Mouse (Mus musculus) intestine, postnatal 0 days (tissue): ENCODE data around the gene Pdcd1lg2. TPM values are rescaled to one million over a fixed set of nuclear protein-coding genes. Genes with fewer than 3 reads are reported as not detected.

Experiments
- ATAC-seq: fragments of 200-750 bp; cut with Nextera tagmentation; 2 replicates; pipeline ENCODE4 v1.8.0; 2017; ENCODE audit warnings: mild to moderate bottlenecking, moderate TSS enrichment, moderate library complexity
- H3K27ac ChIP-seq: fragments of 300-500 bp; sonication (generic); 2 replicates; pipeline ENCODE4 v1.5.1; 2014; ENCODE audit warnings: mild to moderate bottlenecking, low read depth, low read length, moderate library complexity
- H3K27me3 ChIP-seq: fragments of 300-500 bp; sonication (generic); replicated peaks from 2 replicates; pipeline ENCODE4 v1.6.1; 2014; ENCODE audit warnings: low read length, mixed read lengths; ENCODE audit not compliant: control insufficient read depth, insufficient read depth
- H3K36me3 ChIP-seq: fragments of 300-500 bp; sonication (generic); 2 replicates; pipeline ENCODE4 v1.6.1; 2014; ENCODE audit warnings: mild to moderate bottlenecking, moderate library complexity; ENCODE audit not compliant: control insufficient read depth, insufficient read depth
- H3K4me1 ChIP-seq: fragments of 300-500 bp; sonication (generic); replicated peaks from 2 replicates; pipeline ENCODE4 v1.6.1; 2014; ENCODE audit warnings: antibody characterized with exemption, low read length, mixed read lengths; ENCODE audit not compliant: control insufficient read depth, insufficient read depth
- H3K4me2 ChIP-seq: fragments of 300-500 bp; sonication (generic); replicated peaks from 2 replicates; pipeline ENCODE4 v1.6.1; 2014; ENCODE audit warnings: low read depth, mild to moderate bottlenecking, moderate library complexity
- H3K4me3 ChIP-seq: fragments of 300-500 bp; sonication (generic); 2 replicates; pipeline ENCODE4 v1.5.1; 2014; ENCODE audit warnings: low read depth, low read length
- H3K9ac ChIP-seq: fragments of 300-500 bp; sonication (generic); 2 replicates; pipeline ENCODE4 v1.6.1; 2014; ENCODE audit warnings: mild to moderate bottlenecking, low read depth, low read length
- H3K9me3 ChIP-seq: fragments of 300-500 bp; sonication (generic); 2 replicates; pipeline ENCODE4 v1.6.1; 2016; ENCODE audit warnings: mixed run types; ENCODE audit not compliant: control insufficient read depth
- CTCF ChIP-seq: sonication (generic); IDR thresholded peaks from 2 replicates; pipeline ENCODE4 v1.5.1; 2016; ENCODE audit warnings: low read depth, mild to moderate bottlenecking, control low read depth, antibody characterized with exemption, moderate library complexity
- WGBS: fragments of 180-500 bp; shearing (Covaris S2); extraction: QIAGEN DNeasy Blood & Tissue Kit; methylation state at CpG from one replicate; pipeline ENCODE4 v1.1.7; 2014; 5-methylcytosine and 5-hydroxymethylcytosine counted together
- polyA plus RNA-seq: library from polyadenylated mRNA; unstranded; fragments of >200 nt; fragmentation: Nextera tagmentation; extraction: Ambion mirVana; gene quantifications from 2 replicates; pipeline ENCODE4 v1.2.1, GENCODE M21; 2015

Pdcd1lg2 gene
- polyA plus RNA-seq, 1 experiment from 2014 or later, result not detected

DNA sequence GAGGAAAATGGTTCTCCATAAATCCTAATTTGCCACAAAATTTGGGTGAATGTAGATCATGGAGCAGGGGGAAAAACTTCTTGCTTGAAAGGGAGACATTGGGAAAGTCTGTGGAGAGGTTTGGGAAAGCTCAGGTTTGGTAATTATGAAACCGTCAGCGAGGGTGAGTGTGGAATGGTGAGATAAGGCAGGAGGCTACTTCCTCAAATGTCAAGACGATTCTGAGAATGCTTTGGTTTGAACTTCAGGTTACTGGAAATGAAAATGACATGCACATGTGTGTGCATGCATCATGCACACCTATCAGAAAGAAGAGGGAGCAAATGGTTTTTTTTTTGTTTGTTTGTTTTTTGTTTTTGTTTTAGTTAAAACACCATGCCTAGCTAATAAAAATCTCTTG is 10.3 kb upstream of the Pdcd1lg2 start:
- 64% methylated on average over 3 of the region's 3 CpGs for WGBS
- Histone ChIP-seq H3K9me3 (peaks cover 5% of the 10 kb centered on the region; the same call in 1 of the 2 replicates), H3K27ac (no peak overlapping the region), H3K4me3 (no peak overlapping the region), H3K4me1 (no peaks in the 10 kb centered on the region), H3K9ac (no peak overlapping the region), H3K36me3 (no peaks in the 10 kb centered on the region), H3K4me2 (no peak overlapping the region), H3K27me3 (no peaks in the 10 kb centered on the region)
- ATAC-seq, result no peak
- no peak for TF ChIP-seq CTCF

DNA sequence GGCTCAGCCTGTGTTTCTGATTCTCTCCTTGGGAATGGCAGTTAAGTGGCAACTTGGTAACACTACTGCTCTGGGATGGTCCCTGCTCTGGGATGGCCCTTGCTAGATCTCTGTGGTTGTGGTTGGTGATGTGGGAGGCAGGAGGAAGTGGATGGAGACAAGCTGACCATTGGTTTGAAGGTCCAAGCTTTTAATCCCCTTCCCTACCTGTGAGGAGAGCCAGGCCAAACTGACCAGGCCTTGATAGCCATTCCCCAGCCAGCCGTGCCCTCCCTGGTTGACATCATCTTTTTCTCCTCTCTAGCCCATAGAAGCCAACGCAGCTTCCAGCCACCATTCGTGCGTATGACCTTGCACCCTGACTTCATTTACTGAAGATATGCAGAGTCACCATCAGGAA is 8.1 kb upstream of the Pdcd1lg2 start:
- Histone ChIP-seq H3K4me3 (no peak overlapping the region), H3K27ac (no peak overlapping the region), H3K9me3 (peaks cover 5% of the 10 kb centered on the region; the same call in 1 of the 2 replicates), H3K9ac (no peak overlapping the region), H3K4me2 (no peak overlapping the region), H3K27me3 (no peaks in the 10 kb centered on the region), H3K4me1 (no peaks in the 10 kb centered on the region), H3K36me3 (no peaks in the 10 kb centered on the region)
- no peak for TF ChIP-seq CTCF
- 89% methylated on average over 4 of the region's 4 CpGs for WGBS
- ATAC-seq, result no peak

DNA sequence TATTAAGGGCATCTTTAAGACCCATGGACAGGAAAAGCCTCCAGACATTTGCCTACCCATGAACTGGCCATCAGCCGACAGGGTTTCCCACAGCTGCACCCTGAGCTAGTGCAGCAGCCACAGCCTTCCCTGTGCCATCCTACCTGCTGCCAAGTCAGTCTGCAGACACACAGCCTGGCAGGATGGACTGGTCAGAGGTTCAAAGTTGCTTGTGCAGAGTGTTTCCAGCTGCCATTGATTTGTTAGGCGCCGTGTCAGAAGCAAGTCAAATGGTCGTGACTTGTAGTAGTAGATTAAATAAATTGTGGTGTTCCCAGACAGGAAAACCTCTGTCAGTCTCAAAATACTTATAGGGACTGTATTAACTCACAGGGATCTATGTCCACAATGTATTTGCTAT is 7.5 kb upstream of the Pdcd1lg2 start:
- no peak for TF ChIP-seq CTCF
- Histone ChIP-seq H3K4me3 (no peak overlapping the region), H3K4me1 (no peaks in the 10 kb centered on the region), H3K9me3 (peaks cover 1% of the 10 kb centered on the region; the same call in 1 of the 2 replicates), H3K4me2 (no peak overlapping the region), H3K27ac (no peak overlapping the region), H3K9ac (no peak overlapping the region), H3K27me3 (no peaks in the 10 kb centered on the region), H3K36me3 (no peaks in the 10 kb centered on the region)
- WGBS, result 83% methylated on average over 4 of the region's 4 CpGs
- no peak for ATAC-seq

DNA sequence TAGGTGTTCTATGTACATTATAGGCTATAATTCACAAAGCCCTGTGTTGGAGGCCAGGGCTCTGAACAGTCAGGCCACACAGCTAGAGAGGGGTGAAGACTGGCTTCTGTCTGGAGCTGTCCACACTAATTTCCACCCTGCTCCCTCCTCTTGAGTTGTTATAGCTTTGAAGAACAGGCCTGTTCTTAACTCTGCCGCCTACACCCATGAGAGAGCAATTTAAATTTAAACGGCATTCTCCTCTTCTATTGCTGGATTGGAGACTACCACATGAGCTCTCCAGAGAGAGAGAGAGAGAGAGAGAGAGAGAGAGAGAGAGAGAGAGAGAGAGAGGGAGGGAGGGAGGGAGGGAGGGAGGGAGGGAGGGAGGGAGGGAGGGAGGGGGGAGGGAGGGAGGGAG is 5.3 kb upstream of the Pdcd1lg2 start:
- WGBS, result 58% methylated on average over 2 of the region's 2 CpGs

DNA sequence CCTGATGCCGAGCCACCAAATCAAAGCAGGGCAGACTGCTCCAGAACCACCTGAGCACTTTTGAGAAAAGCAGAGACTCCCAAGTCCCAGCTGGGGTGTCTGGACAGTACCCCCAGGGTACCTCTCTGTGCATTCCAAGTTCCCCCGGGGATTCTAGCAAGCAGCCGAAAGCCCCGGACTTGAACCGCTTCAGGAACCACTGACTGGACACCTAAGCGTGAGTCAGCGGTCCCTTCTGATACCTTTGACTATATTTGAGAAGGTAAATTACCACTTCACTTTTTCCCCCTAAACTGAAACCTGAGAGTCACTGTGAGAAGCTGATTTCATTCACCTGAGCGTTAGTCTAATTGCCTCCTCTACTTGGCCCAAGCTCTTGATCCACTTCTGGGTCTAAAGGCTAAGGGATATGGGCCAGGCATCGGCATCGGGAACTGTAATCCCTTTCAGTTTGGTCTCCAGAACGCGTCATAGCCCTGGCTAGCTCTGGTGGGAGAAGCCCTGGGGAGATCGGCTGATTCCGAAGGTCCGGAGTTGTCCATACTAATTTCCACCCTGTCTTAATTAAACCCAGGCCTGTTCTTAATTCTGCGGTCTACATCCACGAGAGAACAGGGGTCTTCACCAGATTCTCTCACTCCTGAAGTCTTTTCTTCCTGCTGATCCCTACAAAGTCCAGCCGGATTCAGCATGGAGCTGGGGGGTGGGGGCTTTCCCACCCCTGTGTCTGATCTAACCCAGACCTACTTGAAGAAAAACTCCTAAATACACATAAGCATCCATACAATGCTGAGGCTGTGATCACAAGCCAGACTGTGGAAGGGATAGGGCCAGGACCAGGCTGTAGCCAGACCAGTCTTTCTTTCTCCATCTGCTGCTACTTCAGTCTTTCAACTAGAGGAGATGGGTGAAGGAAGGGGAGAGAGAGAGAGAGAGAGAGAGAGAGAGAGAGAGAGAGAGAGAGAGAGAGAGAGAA is 4.4 kb upstream of the Pdcd1lg2 start:
- H3K9me3 ChIP-seq, result no peaks in the 10 kb centered on the region
- H3K4me3 ChIP-seq, result no peak overlapping the region
- no peak overlapping the region for H3K9ac ChIP-seq
- ATAC-seq, result no peak
- no peak overlapping the region for H3K4me2 ChIP-seq
- no peak for TF ChIP-seq CTCF
- H3K27ac ChIP-seq, result no peak overlapping the region
- H3K4me1 ChIP-seq, result no peaks in the 10 kb centered on the region
- WGBS, result 88% methylated on average over 18 of the region's 18 CpGs
- H3K27me3 ChIP-seq, result no peaks in the 10 kb centered on the region
- no peaks in the 10 kb centered on the region for H3K36me3 ChIP-seq

More for the DNA sequence above, 5.3 kb upstream of the Pdcd1lg2 start:
- H3K4me1 ChIP-seq, result no peaks in the 10 kb centered on the region
- H3K4me2 ChIP-seq, result no peak overlapping the region
- no peak for TF ChIP-seq CTCF
- no peak overlapping the region for H3K27ac ChIP-seq
- H3K27me3 ChIP-seq, result no peaks in the 10 kb centered on the region
- no peaks in the 10 kb centered on the region for H3K36me3 ChIP-seq
- no peak for ATAC-seq
- no peak overlapping the region for H3K4me3 ChIP-seq
- H3K9me3 ChIP-seq, result no peaks in the 10 kb centered on the region
- no peak overlapping the region for H3K9ac ChIP-seq

DNA sequence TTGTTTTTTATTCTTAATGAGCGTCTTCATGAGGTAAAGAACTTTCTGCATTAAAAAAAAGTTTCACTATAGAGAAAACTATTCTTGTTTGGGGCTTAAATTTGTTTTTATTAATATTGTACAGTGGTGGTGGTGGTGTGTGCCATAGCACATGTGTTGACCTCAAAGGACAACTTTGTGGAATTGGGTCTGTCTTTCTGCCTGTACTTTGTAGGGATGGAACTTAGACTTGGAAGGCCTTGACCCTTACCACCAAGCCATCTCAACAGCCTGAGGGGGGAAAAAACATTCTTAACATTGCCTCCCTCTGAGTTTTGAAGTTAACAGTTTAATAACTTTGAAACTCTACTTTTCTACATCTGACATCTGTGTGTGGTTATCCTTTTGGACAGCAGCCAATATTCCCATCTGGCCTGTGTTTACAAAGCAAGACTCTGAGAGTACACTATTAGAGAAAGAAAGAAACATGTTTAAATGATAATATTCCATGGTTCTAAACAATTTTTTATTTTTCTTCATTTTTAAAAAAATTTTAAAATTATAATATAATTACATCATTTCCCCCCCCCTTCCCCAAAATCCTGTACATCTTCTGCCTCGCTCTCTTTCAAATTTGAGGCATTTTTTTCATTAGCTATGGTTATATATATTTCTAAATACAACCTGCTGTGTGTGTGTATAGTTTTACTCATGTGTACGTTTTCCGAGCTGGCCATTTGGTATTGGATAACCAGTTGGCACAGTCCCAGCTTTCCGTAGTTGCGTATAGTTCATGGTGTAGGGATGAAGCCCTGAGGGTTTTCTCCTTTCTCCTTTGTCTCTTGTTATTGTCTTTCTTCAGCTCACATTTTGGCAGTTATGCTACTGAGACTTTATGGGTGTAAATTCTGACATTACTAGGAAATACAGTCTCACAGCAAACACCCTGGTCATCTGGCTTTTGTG is 2.0 kb downstream of the Pdcd1lg2 start:
- 62% methylated on average over 6 of the region's 6 CpGs for WGBS
- Histone ChIP-seq H3K27me3 (no peaks in the 10 kb centered on the region), H3K27ac (no peak overlapping the region), H3K9ac (no peak overlapping the region), H3K4me1 (no peaks in the 10 kb centered on the region; the same call in 1 of the 2 replicates), H3K4me3 (no peak overlapping the region), H3K4me2 (no peak overlapping the region), H3K36me3 (no peaks in the 10 kb centered on the region), H3K9me3 (no peaks in the 10 kb centered on the region)
- TF ChIP-seq CTCF, result no peak
- no peak for ATAC-seq
